Mouse (Mus musculus) adrenal gland, adult 18-20 months (tissue): ENCODE measurements around the gene Layn. TPM values are rescaled to one million over a fixed set of nuclear protein-coding genes. Genes with fewer than 3 reads are reported as not detected.

Source experiments
- DNase-seq, 2 experiments: peaks; one replicate each; pipeline ENCODE4 v3.0.0; 2021 to 2022; ENCODE audit warnings: low spot score in 2 of 2
- microRNA-seq, 2 experiments: library from miRNA; unstranded; fragments of <30 nt; microRNA quantifications; one replicate each; pipeline ENCODE4 v1.2.0; 2021; ENCODE audit warnings: borderline number of aligned reads in 2 of 2
- total RNA-seq, 2 experiments: library from RNA; stranded (reverse); gene quantifications; 1 replicate in 1 of 2; 2 replicates in 1 of 2; pipeline ENCODE4 v1.2.3; 2021

Gene Layn
- total RNA-seq, 2 experiments from 2014 or later: 4.3 to 4.8 TPM

- DNase-seq: no peak
Observed at GRCm38 (mm10) chr9:51032785-51033529, 43.9 kb downstream of the Layn start.

- no peak for DNase-seq
Observed at GRCm38 (mm10) chr9:51032291-51032690, 44.6 kb downstream of the Layn start.

- no peak for DNase-seq
Observed at GRCm38 (mm10) chr9:51031603-51032002, 45.3 kb downstream of the Layn start.

GRCm38 (mm10) chr9:51030147-51030546 lies 46.7 kb downstream of the Layn start:
- no peak for DNase-seq

- DNase-seq: no peak
Observed at GRCm38 (mm10) chr9:51026952-51027351, 49.9 kb downstream of the Layn start.

- DNase-seq: no peak
Observed at GRCm38 (mm10) chr9:51021123-51021795, 55.6 kb downstream of the Layn start.

- no peak for DNase-seq
Observed at GRCm38 (mm10) chr9:51020351-51020750, 56.5 kb downstream of the Layn start.

- no peak for DNase-seq
Observed at GRCm38 (mm10) chr9:51019670-51020069, 57.2 kb downstream of the Layn start.

GRCm38 (mm10) chr9:51015732-51016131 lies 61.2 kb downstream of the Layn start:
- DNase-seq: no peak

- DNase-seq: no peak
Observed at GRCm38 (mm10) chr9:51013644-51014043, 63.2 kb downstream of the Layn start.

- no peak for DNase-seq
Observed at GRCm38 (mm10) chr9:51009656-51009950, 67.3 kb downstream of the Layn start.

- peak; percentile 88 to 89 for DNase-seq
Observed at GRCm38 (mm10) chr9:51008841-51009655, 67.8 kb downstream of the Layn start, which contains the start of gene Sik2. Sik2 (minus strand) TSS chr9:51009073.

- no peak for DNase-seq
Observed at GRCm38 (mm10) chr9:51008068-51008840, 68.6 kb downstream of the Layn start.

GRCm38 (mm10) chr9:51007726-51008067 lies 69.2 kb downstream of the Layn start:
- DNase-seq: no peak

GRCm38 (mm10) chr9:51006846-51007245 lies 70.0 kb downstream of the Layn start:
- peak; percentile 53 to 62 for DNase-seq

Small RNAs within 50 kb of the gene (microRNA-seq; reads per million reads assigned to microRNA genes)
- gene Mir34b (20.2 to 94.6 reads per million in 2 experiments), gene Mir34c (271 to 3,127 reads per million in 2 experiments)

Other genes with a start within 250 kb of the Layn start
- 10 to 100 TPM; 44.3 to 64.2 TPM for gene Ppp2r1b, start 231.8 kb downstream of the Layn start, total RNA-seq
- 100 to 1,000 TPM; 120 to 197 TPM for gene Sik2, start 68.0 kb downstream of the Layn start, total RNA-seq
- gene Btg4, start 16.2 kb downstream of the Layn start, total RNA-seq: not detected
- not detected for gene 4833427G06Rik, start 25.0 kb upstream of the Layn start, total RNA-seq
- gene Gm32742, start 88.4 kb upstream of the Layn start, total RNA-seq: not detected
- under 1 TPM; 0.20 to 0.35 TPM for gene Pou2af1, start 136.6 kb upstream of the Layn start, total RNA-seq
- gene Colca2, start 201.5 kb upstream of the Layn start, total RNA-seq: 1 to 10 TPM; 2.0 to 3.3 TPM